Mouse (Mus musculus): ENCODE results near the gene Gm8159.
"Not testable (repeated sequence)": the region's sequence is repeated elsewhere in the genome, so short reads cannot be mapped to it uniquely, and the experiment has no call there.

The Gm8159 gene

GRCm38 (mm10) chr14:4632052-4632451 lies at the start of gene Gm8159:
Gm8159 (plus strand) TSS chr14:4632352.
- not testable (repeated sequence) for DNase-seq (ENCODE audit: low spot score in 2 of 2)

- DNase-seq (ENCODE audit: low spot score in 2 of 2): not testable (repeated sequence)
Observed at GRCm38 (mm10) chr14:4649309-4649708, 17.2 kb downstream of the Gm8159 start.

GRCm38 (mm10) chr14:4650324-4650723 lies 18.2 kb downstream of the Gm8159 start:
- DNase-seq (ENCODE audit: low spot score in 2 of 2): not testable (repeated sequence)

- not testable (repeated sequence) for DNase-seq (ENCODE audit: low spot score in 2 of 2)
Observed at GRCm38 (mm10) chr14:4663892-4664291, 31.7 kb downstream of the Gm8159 start, which contains the start of gene Gm3239. Gm3239 (plus strand) TSS chr14:4664192.

Data from spleen, postnatal 4 days (tissue).